14 mouse cellular contexts compared by ENCODE assay signal in the genomic region with DNA sequence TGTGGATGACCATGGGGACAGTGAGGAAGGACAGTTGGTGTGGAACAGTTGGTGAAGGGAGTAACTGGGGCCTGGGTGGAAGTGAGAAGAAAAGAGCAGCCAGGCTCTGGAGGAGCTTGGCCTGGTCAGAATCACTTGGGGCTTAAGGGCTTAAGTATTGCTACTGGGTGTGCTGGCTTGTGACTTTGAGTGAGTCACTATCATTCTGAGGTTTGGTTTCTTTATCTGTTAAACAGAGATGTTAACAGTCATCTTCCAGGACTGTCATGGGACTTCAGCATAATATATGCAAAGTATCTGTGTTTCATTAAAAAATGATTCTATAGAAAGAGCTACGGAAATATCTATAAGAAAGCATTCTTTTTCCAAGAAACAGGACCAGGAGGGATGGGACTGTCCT. TPM values are rescaled to one million over a fixed set of nuclear protein-coding genes. Genes with fewer than 3 reads are reported as not detected.
DNase-seq lines count a peak whose midpoint lies in the region; ATAC-seq and TF ChIP-seq lines count a peak whose summit lies in the region.
"Had no signal": no experiment of that assay in that cellular context is flagged by ENCODE, and none has a peak within 500 bp of the region (broad histone marks: within the 10 kb centered on the region; RNA-seq: fewer than 3 reads in every experiment).

No protein-coding gene starts in this region.

- no peak overlapping the region for H3K9ac ChIP-seq in heart, postnatal 0 days (replicated peaks; ENCODE audit: low read depth, low read length)
- no peak overlapping the region for H3K9ac ChIP-seq in lung, embryonic 16.5 days (ENCODE audit: low read length)
- H3K9ac ChIP-seq in liver, embryonic 15.5 days, result no peak overlapping the region
- H3K9ac ChIP-seq: forebrain, postnatal 0 days had no signal

- DNase-seq in heart, postnatal 0 days (ENCODE audit: low spot score), result no peak
- no peak for DNase-seq in heart, postnatal 10 days
- DNase-seq in lung, postnatal 14 days, result no peak
- DNase-seq in embryonic facial prominence, embryonic 10.5 days (ENCODE audit: low spot score), result no peak
- DNase-seq: cerebellum, adult 11-12 months; forebrain, postnatal 0 days; right cerebral cortex, postnatal 25 days had no signal

- 0 out of 2 replicates have a peak, but pooled peaks cover 4% of the 10 kb centered on the region for H3K4me1 ChIP-seq in heart, postnatal 0 days (ENCODE audit: control insufficient read depth, insufficient read depth)
- H3K4me1 ChIP-seq in lung, embryonic 16.5 days (replicated peaks; ENCODE audit: control insufficient read depth, insufficient read depth, low read length), result peaks cover 8% of the 10 kb centered on the region
- H3K4me1 ChIP-seq in bone marrow macrophage, adult 2 months (ENCODE audit: control insufficient read depth, insufficient read depth, low read length), result peaks cover 20% of the 10 kb centered on the region
- H3K4me1 ChIP-seq in liver, embryonic 15.5 days (replicated peaks), result peaks cover 37% of the 10 kb centered on the region
- H3K4me1 ChIP-seq in embryonic facial prominence, embryonic 10.5 days, result peaks cover 17% of the 10 kb centered on the region

- ATAC-seq in heart, postnatal 0 days (ENCODE audit: insufficient read depth, low read depth), result no peak
- no peak for ATAC-seq in lung, embryonic 16.5 days (ENCODE audit: low read depth)
- ATAC-seq in liver, embryonic 15.5 days (ENCODE audit: insufficient read depth), result no peak
- ATAC-seq in erythroblast, adult 5-6 weeks (replicated peaks; ENCODE audit: low FRiP score, poor library complexity, severe bottlenecking), result no peak
- ATAC-seq: forebrain, postnatal 0 days had no signal

- no peaks in the 10 kb centered on the region for H3K36me3 ChIP-seq in heart, postnatal 0 days (replicated peaks; ENCODE audit: control insufficient read depth, insufficient read depth, low read length)
- no peaks in the 10 kb centered on the region for H3K36me3 ChIP-seq in lung, embryonic 16.5 days (ENCODE audit: control insufficient read depth, insufficient read depth, low read length)
- H3K36me3 ChIP-seq in liver, embryonic 15.5 days (replicated peaks), result peaks cover 21% of the 10 kb centered on the region
- no peaks in the 10 kb centered on the region for H3K36me3 ChIP-seq in embryonic facial prominence, embryonic 10.5 days (replicated peaks)

- TF ChIP-seq EP300 in heart, postnatal 0 days (IDR thresholded peaks at IDR 0.05; ENCODE audit: low read depth), result no peak

- H3K4me2 ChIP-seq in heart, postnatal 0 days (ENCODE audit: low read depth, low read length), result no peak overlapping the region
- no peak overlapping the region for H3K4me2 ChIP-seq in lung, embryonic 16.5 days (ENCODE audit: low read depth, low read length)
- no peak overlapping the region for H3K4me2 ChIP-seq in liver, embryonic 15.5 days

- intact Hi-C loops in heart, postnatal 10 days (cut with DNase I), result loop anchor here (2.0 kb wide), 1 partner anchor 14 kb away; no protein-coding TSS in a partner anchor

- H3K4me3 ChIP-seq in heart, postnatal 0 days (ENCODE audit: low read depth, low read length), result no peak overlapping the region
- no peak overlapping the region for H3K4me3 ChIP-seq in lung, embryonic 16.5 days (ENCODE audit: low read length)
- no peak overlapping the region for H3K4me3 ChIP-seq in bone marrow macrophage, adult 2 months (ENCODE audit: insufficient read depth, low read length)
- H3K4me3 ChIP-seq in liver, embryonic 15.5 days (replicated peaks), result no peak overlapping the region
- no peak overlapping the region for H3K4me3 ChIP-seq in embryonic facial prominence, embryonic 10.5 days

- TF ChIP-seq POLR2A in bone marrow macrophage, adult 2 months (IDR thresholded peaks at IDR 0.05; ENCODE audit: borderline replicate concordance, low read depth, low read length), result no peak

- no peaks in the 10 kb centered on the region for H3K27me3 ChIP-seq in heart, postnatal 0 days (ENCODE audit: control insufficient read depth, insufficient read depth, low read length)
- H3K27me3 ChIP-seq in lung, embryonic 16.5 days (ENCODE audit: control insufficient read depth, insufficient read depth, low read depth, low read length), result no peaks in the 10 kb centered on the region
- no peaks in the 10 kb centered on the region for H3K27me3 ChIP-seq in liver, embryonic 15.5 days
- peaks cover 48% of the 10 kb centered on the region for H3K27me3 ChIP-seq in embryonic facial prominence, embryonic 10.5 days (replicated peaks; ENCODE audit: low read depth, poor library complexity, severe bottlenecking)

- TF ChIP-seq CTCF in heart, postnatal 0 days (IDR thresholded peaks at IDR 0.05; ENCODE audit: low read depth), result no peak
- no peak for TF ChIP-seq CTCF in bone marrow macrophage, adult 2 months (IDR thresholded peaks at IDR 0.05; ENCODE audit: low read depth, low read length)

- no peaks in the 10 kb centered on the region for H3K9me3 ChIP-seq in heart, postnatal 0 days (replicated peaks; ENCODE audit: control insufficient read depth, low read length)
- H3K9me3 ChIP-seq in lung, embryonic 16.5 days (ENCODE audit: control insufficient read depth, low read length), result no peaks in the 10 kb centered on the region
- no peaks in the 10 kb centered on the region for H3K9me3 ChIP-seq in liver, embryonic 15.5 days (replicated peaks)
- no peaks in the 10 kb centered on the region for H3K9me3 ChIP-seq in embryonic facial prominence, embryonic 10.5 days

- peak overlapping the region; percentile 82 for H3K27ac ChIP-seq in heart, postnatal 0 days (ENCODE audit: low read depth)
- peak overlapping the region; percentile 74 for H3K27ac ChIP-seq in lung, embryonic 16.5 days (ENCODE audit: low read length)
- H3K27ac ChIP-seq in bone marrow macrophage, adult 2 months (ENCODE audit: insufficient read depth, low read depth, low read length), result peak overlapping the region; percentile 45
- peak overlapping the region; percentile 62 for H3K27ac ChIP-seq in liver, embryonic 15.5 days (replicated peaks)
- H3K27ac ChIP-seq in embryonic facial prominence, embryonic 10.5 days (replicated peaks), result no peak overlapping the region

- 73% methylated on average over 1 of the region's 1 CpGs for WGBS in heart, postnatal 0 days
- whole genome bisulfite sequencing in lung, embryonic 16.5 days, result 86% methylated on average over 1 of the region's 1 CpGs
- 69% methylated on average over 1 of the region's 1 CpGs for WGBS in liver, embryonic 15.5 days (ENCODE audit: insufficient replicate concordance)
- 88% methylated on average over 1 of the region's 1 CpGs for WGBS in embryonic facial prominence, embryonic 10.5 days

RNA-seq across cellular contexts. Expression of gene Pdzk1ip1, which starts 13.7 kb away (rescaled TPM):
- 0.97 and 4.2 TPM in 2 replicates for total RNA-seq in heart, postnatal 0 days (2014; rRNA removed; ENCODE audit: low replicate concordance)
- polyA plus RNA-seq in heart, postnatal 0 days (2015; fragmentation: Nextera tagmentation; extraction: Ambion mirVana), result 0.90 and 1.0 TPM in 2 replicates
- 1 to 10 TPM in 1 of 2 experiments, under 1 TPM in 1; 0.74 to 1.5 TPM for total RNA-seq in heart, postnatal 10 days (2021)
- polyA plus RNA-seq in lung, embryonic 16.5 days (2015; fragmentation: Nextera tagmentation; extraction: Ambion mirVana), result 33.8 and 37.9 TPM in 2 replicates
- 1.5 and 2.0 TPM in 2 replicates for polyA plus RNA-seq in bone marrow macrophage, adult 2 months (2012; ENCODE audit: insufficient read depth, insufficient read length, missing spikeins)
- polyA plus RNA-seq in liver, embryonic 15.5 days (2015; fragmentation: Nextera tagmentation; extraction: Ambion mirVana), result 25.4 and 25.5 TPM in 2 replicates
- polyA plus RNA-seq in embryonic facial prominence, embryonic 10.5 days (2016; fragmentation: Nextera tagmentation; extraction: Ambion mirVana), result 6.3 and 6.7 TPM in 2 replicates
- total RNA-seq in erythroblast, adult 5-6 weeks (2015; ENCODE audit: low replicate concordance), result 377 and 402 TPM in 2 replicates
- total RNA-seq in erythroblast, adult 5-6 weeks (2017; ENCODE audit: low replicate concordance), result 332 and 366 TPM in 2 replicates
- total RNA-seq: adrenal gland, postnatal 36 days; forebrain, postnatal 0 days; gastrocnemius, postnatal 25 days had no signal

RNA-seq across cellular contexts. Expression of gene Tal1, which starts 18.6 kb away (rescaled TPM):
- total RNA-seq in heart, postnatal 0 days (2014; rRNA removed; ENCODE audit: low replicate concordance), result 10.1 and 10.7 TPM in 2 replicates
- polyA plus RNA-seq in heart, postnatal 0 days (2015; fragmentation: Nextera tagmentation; extraction: Ambion mirVana), result 0.78 and 0.80 TPM in 2 replicates
- total RNA-seq in heart, postnatal 10 days (2021), result 1 to 10 TPM; 7.2 to 7.3 TPM
- polyA plus RNA-seq in lung, embryonic 16.5 days (2015; fragmentation: Nextera tagmentation; extraction: Ambion mirVana), result 1.6 and 1.7 TPM in 2 replicates
- 4.1 and 4.4 TPM in 2 replicates for polyA plus RNA-seq in bone marrow macrophage, adult 2 months (2012; ENCODE audit: insufficient read depth, insufficient read length, missing spikeins)
- 26.5 and 31.0 TPM in 2 replicates for polyA plus RNA-seq in liver, embryonic 15.5 days (2015; fragmentation: Nextera tagmentation; extraction: Ambion mirVana)
- 1.7 and 1.9 TPM in 2 replicates for polyA plus RNA-seq in embryonic facial prominence, embryonic 10.5 days (2016; fragmentation: Nextera tagmentation; extraction: Ambion mirVana)
- 75.1 and 94.0 TPM in 2 replicates for total RNA-seq in erythroblast, adult 5-6 weeks (2015; ENCODE audit: low replicate concordance)
- total RNA-seq in erythroblast, adult 5-6 weeks (2017; ENCODE audit: low replicate concordance), result 92.9 and 102 TPM in 2 replicates

RNA-seq across cellular contexts. Expression of gene Cyp4x1, which starts 59.3 kb away (rescaled TPM):
- not detected in 2 replicates for total RNA-seq in heart, postnatal 0 days (2014; rRNA removed; ENCODE audit: low replicate concordance)
- not detected in 2 replicates for polyA plus RNA-seq in heart, postnatal 0 days (2015; fragmentation: Nextera tagmentation; extraction: Ambion mirVana)
- total RNA-seq in heart, postnatal 10 days (2021), result not detected
- not detected in 2 replicates for polyA plus RNA-seq in lung, embryonic 16.5 days (2015; fragmentation: Nextera tagmentation; extraction: Ambion mirVana)
- polyA plus RNA-seq in bone marrow macrophage, adult 2 months (2012; ENCODE audit: insufficient read depth, insufficient read length, missing spikeins), result not detected in 2 replicates
- polyA plus RNA-seq in liver, embryonic 15.5 days (2015; fragmentation: Nextera tagmentation; extraction: Ambion mirVana), result 0.05 TPM in 1 of 2 replicates, not detected in the other
- 0.24 and 0.25 TPM in 2 replicates for polyA plus RNA-seq in embryonic facial prominence, embryonic 10.5 days (2016; fragmentation: Nextera tagmentation; extraction: Ambion mirVana)
- not detected in 2 replicates for total RNA-seq in erythroblast, adult 5-6 weeks (2015; ENCODE audit: low replicate concordance)
- total RNA-seq in erythroblast, adult 5-6 weeks (2017; ENCODE audit: low replicate concordance), result not detected in 2 replicates
- total RNA-seq: adrenal gland, postnatal 36 days; gastrocnemius, postnatal 25 days had no signal
- polyA plus RNA-seq: thymus, postnatal 0 days had no signal
